Mouse (Mus musculus) cortical plate, adult 2 months (tissue): ENCODE data around the gene Baiap2.
A peak's percentile ranks its signal among the peaks of the same experiment; 100 is the strongest.

Experiments used
- CTCF ChIP-seq: fragments of 200-500 bp; IDR thresholded peaks from 2 replicates; pipeline ENCODE4 v1.5.1; 2011; ENCODE audit warnings: mild to moderate bottlenecking, control low read depth, low read length; ENCODE audit not compliant: insufficient read depth; ENCODE audit errors: extremely low read depth
- POLR2A ChIP-seq: fragments of 200-500 bp; IDR thresholded peaks from 2 replicates; pipeline ENCODE4 v1.6.1; 2011; ENCODE audit warnings: mild to moderate bottlenecking, low read length, control low read depth; ENCODE audit not compliant: insufficient read depth; ENCODE audit errors: extremely low read depth

- TF ChIP-seq CTCF: no peak
- TF ChIP-seq POLR2A: peak; percentile 99
Measured at GRCm38 (mm10) chr11:119942727-119943427, at the start of gene Baiap2.
